Mouse (Mus musculus): ENCODE measurements around the gene Arhgef25. TPM values are rescaled to one million over a fixed set of nuclear protein-coding genes. Genes with fewer than 3 reads are reported as not detected.

Gene Arhgef25
- polyA plus RNA-seq, 1 experiment from 2014 or later, result 24.7 TPM

- 0 out of 2 replicates have a peak, but pooled peaks cover 8% of the 10 kb centered on the region for H3K27me3 ChIP-seq
- no peak for ATAC-seq (replicated peaks; ENCODE audit: insufficient number of reproducible peaks, insufficient read depth, low FRiP score, low read depth)
- no peak overlapping the region for H3K27ac ChIP-seq
- no peak overlapping the region for H3K4me2 ChIP-seq
- WGBS, result 93% methylated on average over 2 of the region's 2 CpGs
- H3K4me1 ChIP-seq (replicated peaks), result no peaks in the 10 kb centered on the region
- H3K4me3 ChIP-seq, result no peak overlapping the region
- H3K36me3 ChIP-seq, result no peaks in the 10 kb centered on the region
- no peaks in the 10 kb centered on the region; the same call in 1 of the 2 replicates for H3K9me3 ChIP-seq (replicated peaks)
- no peak overlapping the region for H3K9ac ChIP-seq
Observed at GRCm38 (mm10) chr10:127218339-127218738, 28.5 kb upstream of the Arhgef25 start.

DNA sequence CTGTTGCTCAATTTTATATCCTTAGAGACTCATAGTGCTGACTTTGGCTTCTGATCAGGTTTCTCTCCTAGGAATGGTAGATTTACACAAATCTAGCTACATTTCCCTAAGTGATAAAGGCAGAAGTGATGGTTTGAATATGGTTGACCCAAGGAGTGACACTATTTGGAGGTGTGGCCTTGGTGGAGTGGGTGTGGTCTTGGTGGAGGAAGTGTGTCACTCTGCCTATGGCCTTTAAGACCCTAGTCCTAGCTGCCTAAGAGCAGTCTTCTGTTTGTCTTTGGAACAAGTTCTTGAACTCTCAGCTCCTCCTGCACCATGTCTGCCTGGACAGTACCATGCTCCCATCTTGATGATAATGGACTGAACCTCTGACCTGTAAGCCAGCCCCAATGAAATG lies 27.3 kb upstream of the Arhgef25 start:
- Histone ChIP-seq H3K27me3 (0 out of 2 replicates have a peak, but pooled peaks cover 2% of the 10 kb centered on the region), H3K4me3 (no peak overlapping the region), H3K36me3 (no peaks in the 10 kb centered on the region), H3K9me3 (replicated peaks) (no peaks in the 10 kb centered on the region; the same call in 1 of the 2 replicates), H3K4me2 (no peak overlapping the region), H3K9ac (no peak overlapping the region), H3K4me1 (replicated peaks) (no peaks in the 10 kb centered on the region), H3K27ac (no peak overlapping the region)
- ATAC-seq (replicated peaks; ENCODE audit: insufficient number of reproducible peaks, insufficient read depth, low FRiP score, low read depth), result no peak

- no peak overlapping the region for H3K4me3 ChIP-seq
- no peaks in the 10 kb centered on the region; the same call in 1 of the 2 replicates for H3K9me3 ChIP-seq (replicated peaks)
- no peak for ATAC-seq (replicated peaks; ENCODE audit: insufficient number of reproducible peaks, insufficient read depth, low FRiP score, low read depth)
- H3K4me1 ChIP-seq (replicated peaks), result no peaks in the 10 kb centered on the region
- 0 out of 2 replicates have a peak, but pooled peaks cover 2% of the 10 kb centered on the region for H3K27me3 ChIP-seq
- no peak overlapping the region for H3K4me2 ChIP-seq
- 87% methylated on average over 11 of the region's 11 CpGs for WGBS
- no peak overlapping the region for H3K27ac ChIP-seq
- H3K36me3 ChIP-seq, result no peaks in the 10 kb centered on the region
- H3K9ac ChIP-seq, result no peak overlapping the region
Observed at GRCm38 (mm10) chr10:127216456-127216855, 26.6 kb upstream of the Arhgef25 start.

DNA sequence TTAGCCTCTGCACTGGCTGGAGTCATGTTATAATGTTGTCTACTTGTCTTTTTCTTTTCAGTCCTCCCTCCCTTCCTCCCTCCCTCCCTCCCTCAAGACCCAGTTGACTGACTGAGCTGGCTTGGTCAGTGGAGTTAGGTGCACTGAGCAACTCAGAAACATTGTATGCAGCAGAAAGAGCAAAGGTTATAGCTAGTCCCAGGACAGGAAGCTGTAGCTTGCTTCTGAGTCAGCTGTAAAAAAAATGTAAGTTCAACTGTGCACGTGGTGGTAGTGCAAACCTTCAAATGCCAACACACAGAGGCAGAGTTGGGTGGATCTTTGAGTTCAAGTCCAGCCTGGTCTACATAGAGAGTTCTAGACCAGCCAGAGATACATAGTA lies 24.5 kb upstream of the Arhgef25 start:
- H3K9ac ChIP-seq, result no peak overlapping the region
- H3K4me1 ChIP-seq (replicated peaks), result peaks cover 15% of the 10 kb centered on the region
- no peaks in the 10 kb centered on the region for H3K9me3 ChIP-seq (replicated peaks)
- H3K36me3 ChIP-seq, result no peaks in the 10 kb centered on the region
- no peak overlapping the region for H3K4me3 ChIP-seq
- H3K27ac ChIP-seq, result no peak overlapping the region
- no peak overlapping the region for H3K4me2 ChIP-seq
- no peak for ATAC-seq (replicated peaks; ENCODE audit: insufficient number of reproducible peaks, insufficient read depth, low FRiP score, low read depth)
- 0 out of 2 replicates have a peak, but pooled peaks cover 2% of the 10 kb centered on the region for H3K27me3 ChIP-seq
- 52% methylated on average over 1 of the region's 1 CpGs for WGBS

GRCm38 (mm10) chr10:127213704-127214421 lies 24.0 kb upstream of the Arhgef25 start:
- no peak for ATAC-seq (replicated peaks; ENCODE audit: insufficient number of reproducible peaks, insufficient read depth, low FRiP score, low read depth)
- Histone ChIP-seq H3K27me3 (0 out of 2 replicates have a peak, but pooled peaks cover 2% of the 10 kb centered on the region), H3K9ac (no peak overlapping the region), H3K9me3 (replicated peaks) (no peaks in the 10 kb centered on the region), H3K4me2 (no peak overlapping the region), H3K36me3 (no peaks in the 10 kb centered on the region), H3K4me1 (replicated peaks) (peaks cover 18% of the 10 kb centered on the region), H3K27ac (no peak overlapping the region), H3K4me3 (no peak overlapping the region)
- 82% methylated on average over 13 of the region's 13 CpGs for WGBS

- no peaks in the 10 kb centered on the region for H3K9me3 ChIP-seq (replicated peaks)
- H3K4me1 ChIP-seq (replicated peaks), result peaks cover 18% of the 10 kb centered on the region
- no peaks in the 10 kb centered on the region for H3K36me3 ChIP-seq
- H3K9ac ChIP-seq, result no peak overlapping the region
- H3K4me2 ChIP-seq, result no peak overlapping the region
- H3K27me3 ChIP-seq, result 0 out of 2 replicates have a peak, but pooled peaks cover 2% of the 10 kb centered on the region
- 92% methylated on average over 8 of the region's 8 CpGs for WGBS
- ATAC-seq (replicated peaks; ENCODE audit: insufficient number of reproducible peaks, insufficient read depth, low FRiP score, low read depth), result no peak
- no peak overlapping the region for H3K27ac ChIP-seq
- no peak overlapping the region for H3K4me3 ChIP-seq
Observed at GRCm38 (mm10) chr10:127213272-127213671, 23.4 kb upstream of the Arhgef25 start.

DNA sequence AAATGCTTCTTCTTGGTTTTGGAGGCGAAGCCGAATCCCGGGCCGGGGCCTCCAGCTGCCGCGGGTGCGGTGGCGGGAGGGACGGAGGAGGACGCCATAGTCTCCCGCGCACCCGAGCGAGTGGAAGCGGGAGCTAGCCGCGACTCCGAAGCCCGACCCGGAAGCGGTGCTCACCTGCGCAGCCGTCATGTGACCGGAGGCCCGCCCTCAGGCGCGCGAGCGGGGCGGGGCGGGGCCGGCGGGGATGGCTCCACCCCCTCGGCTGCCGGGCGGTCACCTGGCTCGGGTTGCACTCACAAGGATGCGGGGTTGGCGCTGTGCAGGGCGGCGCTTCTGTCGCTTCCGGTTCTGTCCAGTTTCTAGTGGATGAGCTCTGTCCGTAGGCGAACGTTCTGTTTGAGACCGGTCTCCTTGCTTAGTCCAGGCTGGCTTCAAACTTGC lies 21.6 kb upstream of the Arhgef25 start, which contains the start of gene Pip4k2c:
Pip4k2c (minus strand) TSS at position 172 of the 441 bp plus-strand sequence.
- H3K27me3 ChIP-seq, result 0 out of 2 replicates have a peak, but pooled peaks cover 2% of the 10 kb centered on the region
- H3K36me3 ChIP-seq, result peaks cover 14% of the 10 kb centered on the region; the same call in 1 of the 2 replicates
- H3K9me3 ChIP-seq (replicated peaks), result no peaks in the 10 kb centered on the region
- 1% methylated on average over 47 of the region's 47 CpGs for WGBS
- H3K4me3 ChIP-seq, result peak within 1 kb of the TSS; percentile 78
- peak within 1 kb of the TSS; percentile 74 for H3K9ac ChIP-seq
- H3K4me2 ChIP-seq, result peak within 1 kb of the TSS; percentile 88
- ATAC-seq (replicated peaks; ENCODE audit: insufficient number of reproducible peaks, insufficient read depth, low FRiP score, low read depth), result peak; percentile 96
- H3K4me1 ChIP-seq (replicated peaks), result peaks cover 18% of the 10 kb centered on the region
- H3K27ac ChIP-seq, result peak within 1 kb of the TSS; percentile 44; the same call in 1 of the 2 replicates

- Histone ChIP-seq H3K4me3 (peak overlapping the region; percentile 78), H3K36me3 (peaks cover 16% of the 10 kb centered on the region; the same call in 1 of the 2 replicates), H3K4me2 (peak overlapping the region; percentile 88), H3K9me3 (replicated peaks) (no peaks in the 10 kb centered on the region), H3K27me3 (0 out of 2 replicates have a peak, but pooled peaks cover 2% of the 10 kb centered on the region), H3K4me1 (replicated peaks) (peaks cover 18% of the 10 kb centered on the region), H3K27ac (peak overlapping the region; percentile 44; the same call in 1 of the 2 replicates), H3K9ac (peak overlapping the region; percentile 74)
- under 1% methylated on average over 25 of the region's 25 CpGs for WGBS
- peak; percentile 53 for ATAC-seq (replicated peaks; ENCODE audit: insufficient number of reproducible peaks, insufficient read depth, low FRiP score, low read depth)
Observed at GRCm38 (mm10) chr10:127210961-127211405, 21.1 kb upstream of the Arhgef25 start.

DNA sequence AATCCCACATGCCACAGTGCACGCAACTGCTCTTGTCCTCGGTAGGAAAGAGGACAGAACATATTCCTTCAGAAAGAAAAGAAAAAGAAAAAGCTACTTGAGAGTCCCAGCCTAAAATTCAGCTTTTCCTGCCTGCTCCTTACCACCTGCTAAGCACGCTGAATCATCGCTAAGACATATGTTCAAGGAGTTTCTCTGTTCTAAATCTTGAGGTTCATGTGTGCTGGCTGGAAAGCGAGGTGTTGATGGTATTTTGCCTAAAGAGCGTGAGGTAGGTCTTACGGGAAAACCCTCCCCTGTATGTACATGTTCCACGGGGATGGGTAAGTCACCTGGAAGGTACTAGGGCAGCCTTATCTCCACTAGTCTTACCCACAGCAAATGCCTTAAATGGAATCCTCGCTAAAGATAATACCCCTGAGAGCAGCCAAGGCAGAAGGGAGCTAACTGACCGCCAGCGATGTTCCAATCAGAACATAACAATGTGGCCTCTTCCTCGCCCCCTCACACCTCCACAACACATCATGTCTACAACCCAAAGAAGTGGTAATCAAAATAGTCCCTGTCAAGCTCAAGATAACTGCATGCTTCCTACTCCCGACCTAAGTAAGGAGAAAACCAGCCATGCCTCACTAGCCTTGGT lies 20.2 kb upstream of the Arhgef25 start:
- H3K27ac ChIP-seq, result no peak overlapping the region
- H3K4me2 ChIP-seq, result peak overlapping the region; percentile 88
- WGBS, result 71% methylated on average over 13 of the region's 13 CpGs
- peaks cover 25% of the 10 kb centered on the region for H3K36me3 ChIP-seq
- H3K9ac ChIP-seq, result no peak overlapping the region
- no peak for ATAC-seq (replicated peaks; ENCODE audit: insufficient number of reproducible peaks, insufficient read depth, low FRiP score, low read depth)
- H3K27me3 ChIP-seq, result 0 out of 2 replicates have a peak, but pooled peaks cover 2% of the 10 kb centered on the region
- H3K4me1 ChIP-seq (replicated peaks), result peaks cover 18% of the 10 kb centered on the region
- H3K4me3 ChIP-seq, result peak overlapping the region; percentile 78
- H3K9me3 ChIP-seq (replicated peaks), result no peaks in the 10 kb centered on the region

- WGBS, result 77% methylated on average over 4 of the region's 4 CpGs
- ATAC-seq (replicated peaks; ENCODE audit: insufficient number of reproducible peaks, insufficient read depth, low FRiP score, low read depth), result no peak
Observed at GRCm38 (mm10) chr10:127208921-127209320, 19.0 kb upstream of the Arhgef25 start.

GRCm38 (mm10) chr10:127205373-127205772 lies 15.5 kb upstream of the Arhgef25 start:
- Histone ChIP-seq H3K27me3 (no peaks in the 10 kb centered on the region), H3K4me1 (replicated peaks) (peaks cover 10% of the 10 kb centered on the region), H3K4me2 (no peak overlapping the region), H3K4me3 (no peak overlapping the region), H3K36me3 (peaks cover 60% of the 10 kb centered on the region), H3K9ac (no peak overlapping the region), H3K27ac (no peak overlapping the region), H3K9me3 (replicated peaks) (no peaks in the 10 kb centered on the region)
- no peak for ATAC-seq (replicated peaks; ENCODE audit: insufficient number of reproducible peaks, insufficient read depth, low FRiP score, low read depth)
- WGBS, result 79% methylated on average over 10 of the region's 10 CpGs

More at GRCm38 (mm10) chr10:127208921-127209320, 19.0 kb upstream of the Arhgef25 start:
- Histone ChIP-seq H3K4me1 (replicated peaks) (peaks cover 18% of the 10 kb centered on the region), H3K9me3 (replicated peaks) (no peaks in the 10 kb centered on the region), H3K4me3 (no peak overlapping the region), H3K4me2 (no peak overlapping the region), H3K27me3 (no peaks in the 10 kb centered on the region), H3K27ac (peak overlapping the region; percentile 37; the same call in 1 of the 2 replicates), H3K36me3 (peaks cover 34% of the 10 kb centered on the region), H3K9ac (no peak overlapping the region)
